Mouse (Mus musculus) monocyte, adult 5-6 weeks (primary cell): Measurements from ENCODE around the gene Dnajc15. TPM values are rescaled to one million over a fixed set of nuclear protein-coding genes. Genes with fewer than 3 reads are reported as not detected.
A peak's percentile ranks its signal among the peaks of the same experiment; 100 is the strongest.

Source experiments
- ATAC-seq: fragments of 153-309, 156-312 bp; replicated peaks from 2 replicates; pipeline ENCODE4 v1.8.0; 2017; ENCODE audit warnings: mild to moderate bottlenecking; ENCODE audit not compliant: low TSS enrichment, insufficient number of reproducible peaks, severe bottlenecking, poor library complexity, low FRiP score
- total RNA-seq: library from RNA; stranded (forward); fragments of 200-1000, 200-491, 200-594 nt; gene quantifications from 3 replicates; pipeline ENCODE4 v1.2.3, GENCODE M21; 2017

Dnajc15 gene
- 59.9 to 90.4 TPM (median 77.1 TPM) in 3 replicates for total RNA-seq

GRCm38 (mm10) chr14:77874304-77875241 lies at the start of gene Dnajc15:
Dnajc15 (minus strand) TSS chr14:77875125.
- ATAC-seq = peak; percentile 88

GRCm38 (mm10) chr14:77923076-77923865 lies 48.3 kb upstream of the Dnajc15 start:
- ATAC-seq = no peak

- ATAC-seq = no peak
Measured at GRCm38 (mm10) chr14:77921641-77922040, 46.7 kb upstream of the Dnajc15 start.

- ATAC-seq = no peak
Measured at GRCm38 (mm10) chr14:77915776-77916175, 40.9 kb upstream of the Dnajc15 start.

GRCm38 (mm10) chr14:77906586-77906985 lies 31.7 kb upstream of the Dnajc15 start:
- ATAC-seq = no peak

- no peak for ATAC-seq
Measured at GRCm38 (mm10) chr14:77905466-77905865, 30.5 kb upstream of the Dnajc15 start.

GRCm38 (mm10) chr14:77904171-77904762 lies 29.3 kb upstream of the Dnajc15 start, which contains the start of gene Epsti1:
Epsti1 (plus strand) TSS chr14:77904239.
- peak; percentile 76 for ATAC-seq

GRCm38 (mm10) chr14:77902541-77902940 lies 27.6 kb upstream of the Dnajc15 start:
- no peak for ATAC-seq

GRCm38 (mm10) chr14:77895951-77896350 lies 21.0 kb upstream of the Dnajc15 start:
- ATAC-seq = no peak

- ATAC-seq = no peak
Measured at GRCm38 (mm10) chr14:77889911-77890310, 15.0 kb upstream of the Dnajc15 start.

GRCm38 (mm10) chr14:77886941-77887340 lies 12.0 kb upstream of the Dnajc15 start:
- peak; percentile 76 for ATAC-seq

- ATAC-seq = no peak
Measured at GRCm38 (mm10) chr14:77886376-77886775, 11.5 kb upstream of the Dnajc15 start.

GRCm38 (mm10) chr14:77882669-77883068 lies 7.7 kb upstream of the Dnajc15 start:
- no peak for ATAC-seq

GRCm38 (mm10) chr14:77881998-77882397 lies 7.1 kb upstream of the Dnajc15 start:
- no peak for ATAC-seq

- peak; percentile 70 for ATAC-seq
Measured at GRCm38 (mm10) chr14:77877876-77878275, 3.0 kb upstream of the Dnajc15 start.

- ATAC-seq = no peak
Measured at GRCm38 (mm10) chr14:77876199-77876598, 1.3 kb upstream of the Dnajc15 start.

- peak; percentile 19; the same call in 1 of the 2 replicates for ATAC-seq
Measured at GRCm38 (mm10) chr14:77871380-77871975, 3.4 kb downstream of the Dnajc15 start.

- ATAC-seq = peak; percentile 31; the same call in 1 of the 2 replicates
Measured at GRCm38 (mm10) chr14:77870926-77871325, 4.0 kb downstream of the Dnajc15 start.

GRCm38 (mm10) chr14:77867601-77868000 lies 7.3 kb downstream of the Dnajc15 start:
- ATAC-seq = no peak
